Mouse (Mus musculus): Measurements from ENCODE around the gene Slc22a29. TPM values are rescaled to one million over a fixed set of nuclear protein-coding genes. Genes with fewer than 3 reads are reported as not detected.
"Not testable (repeated sequence)": the region's sequence is repeated elsewhere in the genome, so short reads cannot be mapped to it uniquely, and the experiment has no call there.

Gene Slc22a29
- total RNA-seq (2017) = not detected in 2 replicates

DNA sequence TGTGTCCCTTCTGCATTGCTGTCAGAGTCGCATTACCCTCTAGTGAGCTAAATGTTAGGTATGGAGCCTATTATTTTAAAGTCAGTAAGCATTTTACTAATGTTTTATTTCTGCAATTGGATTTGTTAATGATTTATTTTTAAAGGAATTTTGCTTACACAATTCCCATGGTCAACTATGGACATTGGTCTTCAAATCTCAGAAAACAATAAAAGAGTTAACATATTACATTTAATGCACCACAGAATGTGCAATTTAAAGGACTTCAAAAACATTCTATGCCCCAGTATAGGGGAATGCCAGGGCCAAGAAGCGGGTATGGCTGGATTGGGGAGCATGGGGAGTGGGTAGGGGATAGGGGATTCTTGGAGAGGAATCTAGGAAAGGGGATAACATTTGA lies at the start of gene Slc22a29:
Gene Slc22a29 (minus strand): TSS at position 101 of the 400 bp plus-strand sequence.
- no peak for ATAC-seq (replicated peaks in 1 of 2; ENCODE audit: insufficient read depth in 1 of 2, low FRiP score in 2 of 2, low TSS enrichment in 1 of 2, low read depth in 1 of 2, poor library complexity in 2 of 2, severe bottlenecking in 2 of 2)

DNA sequence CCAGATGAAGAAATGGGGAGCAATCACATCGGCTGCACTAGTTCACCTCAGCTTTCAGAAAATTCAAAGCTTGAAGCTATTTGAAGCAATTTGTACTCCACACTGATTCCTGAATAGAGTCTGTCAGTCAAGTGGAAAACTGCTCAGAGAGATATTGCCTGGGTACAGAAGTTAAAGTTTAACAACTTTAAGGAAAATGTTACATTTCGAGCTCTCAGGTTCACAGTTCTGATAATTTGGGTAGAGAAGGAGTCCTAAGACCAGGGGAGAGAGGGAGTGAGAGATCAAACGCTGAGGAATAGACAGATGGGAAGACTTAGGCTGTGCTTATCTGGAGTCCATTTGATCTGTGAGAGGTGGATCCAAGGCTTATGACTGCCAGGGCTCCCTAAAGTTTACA lies 46.6 kb upstream of the Slc22a29 start:
- no peak for ATAC-seq (replicated peaks in 1 of 2; ENCODE audit: insufficient read depth in 1 of 2, low FRiP score in 2 of 2, low TSS enrichment in 1 of 2, low read depth in 1 of 2, poor library complexity in 2 of 2, severe bottlenecking in 2 of 2)

DNA sequence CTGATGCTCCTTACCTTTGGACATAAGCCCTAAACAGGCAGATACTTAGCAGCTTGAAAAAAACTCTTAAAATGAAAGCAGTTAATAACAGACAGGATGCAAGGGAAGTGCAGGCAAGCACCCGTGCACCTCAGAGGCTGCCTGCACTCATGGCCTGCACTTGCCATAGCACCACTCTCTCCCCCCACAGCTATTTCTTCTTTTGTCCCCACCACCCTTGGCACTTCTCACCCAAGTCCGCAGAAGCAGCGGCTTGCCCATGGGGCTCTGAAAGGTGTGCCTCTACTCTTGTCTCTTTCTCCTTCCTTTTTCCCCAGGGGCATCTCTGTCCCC lies 34.0 kb upstream of the Slc22a29 start:
- ATAC-seq (replicated peaks in 1 of 2; ENCODE audit: insufficient read depth in 1 of 2, low FRiP score in 2 of 2, low TSS enrichment in 1 of 2, low read depth in 1 of 2, poor library complexity in 2 of 2, severe bottlenecking in 2 of 2) = peak; percentile 34 to 50; a peak in 3 of 4 replicates

DNA sequence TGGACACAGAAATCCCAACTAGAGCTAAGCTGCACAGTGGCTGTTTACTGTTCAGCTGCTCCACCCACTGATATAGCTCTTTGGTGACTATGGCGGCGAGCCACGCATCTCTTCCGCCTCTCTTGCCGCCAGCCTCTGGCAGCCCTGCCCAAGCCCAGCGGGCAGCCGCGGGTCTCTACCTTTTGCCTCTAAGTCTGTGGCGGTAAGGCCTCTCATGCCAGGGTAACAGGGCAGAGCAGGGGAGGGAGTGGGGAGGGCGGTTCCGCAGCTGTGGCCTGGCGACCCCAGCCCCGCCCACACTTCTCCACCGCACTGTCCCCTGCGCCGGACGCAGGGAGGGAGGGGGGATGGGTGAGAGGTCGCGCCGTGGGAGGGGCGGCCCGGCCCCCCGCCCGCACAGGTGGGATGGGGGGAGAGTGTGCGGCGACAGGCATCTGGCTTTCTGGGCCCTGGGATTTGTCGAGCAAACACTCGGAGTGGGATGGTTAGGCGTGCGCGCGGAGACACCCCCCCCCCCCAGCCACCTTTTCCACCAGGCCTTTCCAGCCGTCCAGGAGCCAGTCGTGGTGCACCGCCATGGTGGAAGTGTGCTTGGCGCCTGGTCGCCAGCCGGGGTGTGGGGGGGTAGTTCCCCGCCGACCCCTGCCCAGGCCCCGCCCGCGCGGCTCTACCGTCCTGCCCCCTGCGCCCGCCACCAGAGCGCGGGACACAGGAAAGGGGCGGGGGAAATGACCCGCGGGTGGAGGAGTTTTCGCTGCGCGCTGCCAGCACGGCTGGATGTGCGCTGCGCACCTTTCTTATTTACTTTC lies 33.4 kb upstream of the Slc22a29 start:
- ATAC-seq (replicated peaks in 1 of 2; ENCODE audit: insufficient read depth in 1 of 2, low FRiP score in 2 of 2, low TSS enrichment in 1 of 2, low read depth in 1 of 2, poor library complexity in 2 of 2, severe bottlenecking in 2 of 2) = peak; percentile 92 to 97

DNA sequence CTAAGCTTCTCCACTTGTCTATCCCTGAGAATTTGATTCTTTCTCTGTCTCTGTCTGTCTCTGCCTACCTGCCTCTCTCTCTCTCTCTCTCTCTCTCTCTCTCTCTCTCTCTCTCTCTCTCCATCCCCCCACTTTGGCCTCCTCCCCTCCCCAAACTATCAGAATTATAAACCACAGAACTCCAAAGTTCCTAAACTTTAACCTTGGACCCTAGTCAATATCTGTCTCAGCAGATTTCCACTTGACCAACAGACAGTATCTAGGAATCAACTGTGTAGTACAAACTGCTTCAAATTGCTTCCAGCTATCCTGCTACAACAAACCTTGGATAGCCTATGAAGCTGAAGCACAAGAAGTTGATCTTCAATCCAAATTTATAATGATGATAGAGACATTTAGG lies 10.2 kb upstream of the Slc22a29 start:
- ATAC-seq (replicated peaks in 1 of 2; ENCODE audit: insufficient read depth in 1 of 2, low FRiP score in 2 of 2, low TSS enrichment in 1 of 2, low read depth in 1 of 2, poor library complexity in 2 of 2, severe bottlenecking in 2 of 2) = no peak

DNA sequence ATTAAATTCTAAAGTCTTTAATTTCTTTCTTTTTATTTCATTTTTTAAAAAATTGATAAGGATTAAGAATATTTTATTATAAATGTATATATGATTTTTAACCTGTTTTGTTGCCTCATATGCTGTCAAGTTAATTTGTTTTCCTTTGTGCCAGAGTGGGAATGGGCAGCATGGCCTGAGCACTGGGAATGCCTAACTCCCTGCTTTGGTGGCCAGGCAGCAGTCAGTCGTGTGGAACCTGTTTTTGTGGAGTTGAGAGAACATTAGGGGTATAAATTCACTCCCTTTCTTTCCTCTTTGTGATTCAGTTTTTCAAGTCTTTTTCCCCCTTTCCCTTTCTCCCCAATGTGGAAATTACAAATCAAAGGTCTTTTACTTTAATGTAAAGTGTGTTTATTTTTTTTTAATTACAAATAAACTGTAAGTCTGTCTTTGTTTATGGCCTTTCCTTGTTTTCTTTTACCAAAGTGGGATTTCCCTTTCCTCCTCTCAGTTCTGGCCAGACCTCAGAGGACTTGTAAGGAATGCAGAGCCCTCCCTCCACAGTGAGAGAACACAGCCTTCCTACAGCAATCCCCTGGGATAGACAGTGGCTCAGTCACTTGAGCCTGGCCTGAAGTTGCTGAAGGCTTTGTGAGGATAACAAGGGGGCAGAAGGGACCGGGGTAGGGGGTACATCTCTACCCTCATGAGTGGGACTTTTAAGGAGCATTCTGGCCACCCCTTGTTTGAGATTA lies 69.7 kb downstream of the Slc22a29 start:
- no peak for ATAC-seq (replicated peaks in 1 of 2; ENCODE audit: insufficient read depth in 1 of 2, low FRiP score in 2 of 2, low TSS enrichment in 1 of 2, low read depth in 1 of 2, poor library complexity in 2 of 2, severe bottlenecking in 2 of 2)

DNA sequence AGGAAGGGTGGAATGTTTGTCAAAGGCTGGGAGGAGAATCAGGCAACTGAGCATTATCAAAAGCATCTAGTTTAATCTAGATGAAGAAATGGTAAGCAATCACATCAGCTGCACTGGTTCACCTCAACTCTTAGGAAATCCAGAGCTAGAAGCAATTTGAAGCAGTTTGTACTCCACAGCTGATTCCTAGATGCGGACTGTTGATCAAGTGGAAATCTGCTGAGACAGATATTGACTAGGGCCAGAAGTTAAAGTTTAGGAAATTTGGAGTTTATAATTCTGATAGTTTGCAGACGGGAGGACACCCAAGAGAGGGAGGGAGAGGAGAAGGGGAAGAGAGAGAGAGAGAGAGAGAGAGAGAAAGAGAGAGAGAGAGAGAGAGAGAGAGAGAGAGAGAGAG lies 76.0 kb downstream of the Slc22a29 start:
- ATAC-seq (replicated peaks in 1 of 2; ENCODE audit: insufficient read depth in 1 of 2, low FRiP score in 2 of 2, low TSS enrichment in 1 of 2, low read depth in 1 of 2, poor library complexity in 2 of 2, severe bottlenecking in 2 of 2) = not testable (repeated sequence)

DNA sequence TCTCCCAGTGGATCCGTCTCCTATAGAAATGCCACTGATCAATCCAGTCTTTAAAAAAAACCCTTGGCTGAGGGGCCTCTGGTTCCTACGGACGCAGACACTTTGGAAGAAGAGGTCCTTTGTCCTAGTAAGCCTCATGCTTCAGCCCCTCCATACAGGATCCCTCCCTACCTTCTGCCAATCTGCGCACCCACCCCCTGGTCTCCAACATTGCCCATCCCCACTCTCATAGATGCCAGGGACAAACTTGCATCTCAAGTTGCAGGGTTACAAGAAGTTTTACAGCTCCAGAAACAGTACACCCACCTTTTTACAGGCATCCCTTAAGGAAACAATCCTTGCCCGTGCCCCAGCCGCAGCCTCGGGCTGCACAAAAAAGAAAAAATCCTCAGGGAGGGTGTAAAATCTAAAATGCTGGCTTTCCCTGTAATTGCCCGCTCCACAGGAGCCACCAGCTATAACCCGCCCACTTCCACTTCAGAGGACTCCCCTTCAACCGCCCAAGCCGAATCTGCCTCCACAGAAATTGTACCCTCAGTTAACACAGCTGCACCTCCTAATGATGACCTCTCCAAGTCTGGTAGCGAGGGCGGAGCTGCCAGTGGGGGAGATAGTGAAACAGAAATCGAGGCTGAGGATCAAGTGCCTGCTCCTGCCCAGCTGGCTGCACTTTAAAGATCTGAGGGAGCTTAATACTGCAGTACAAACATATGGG lies 84.4 kb downstream of the Slc22a29 start:
- peak in 1 of 2 experiments; percentile 46; a peak in 2 of 4 replicates for ATAC-seq (replicated peaks in 1 of 2; ENCODE audit: insufficient read depth in 1 of 2, low FRiP score in 2 of 2, low TSS enrichment in 1 of 2, low read depth in 1 of 2, poor library complexity in 2 of 2, severe bottlenecking in 2 of 2)

DNA sequence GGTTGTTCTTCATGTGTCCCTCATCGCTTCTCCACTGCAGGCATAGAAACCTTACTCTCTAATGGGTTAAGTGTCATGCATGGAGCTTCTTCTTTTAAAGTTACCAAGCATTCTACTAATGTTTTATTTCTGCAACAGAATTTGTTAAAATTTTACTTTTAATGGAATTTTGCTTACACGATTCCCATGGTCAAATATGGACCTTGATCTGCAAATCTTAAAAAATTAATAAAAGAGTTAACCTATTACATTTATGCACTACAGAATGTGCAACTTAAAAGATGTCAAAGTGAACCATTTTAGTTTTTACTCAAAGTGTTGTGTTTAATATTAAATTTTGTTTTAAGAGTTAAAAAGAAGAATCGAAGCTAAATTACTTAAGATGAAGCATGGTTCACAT lies 86.8 kb downstream of the Slc22a29 start, which contains the start of gene Slc22a28:
Gene Slc22a28 (minus strand): TSS at position 102 of the 400 bp plus-strand sequence.
- not testable (repeated sequence) for ATAC-seq (replicated peaks in 1 of 2; ENCODE audit: insufficient read depth in 1 of 2, low FRiP score in 2 of 2, low TSS enrichment in 1 of 2, low read depth in 1 of 2, poor library complexity in 2 of 2, severe bottlenecking in 2 of 2)

Other genes starting within 250 kb of the Slc22a29 start
- not detected in 2 replicates for gene Slc22a28, start 86.9 kb downstream of the Slc22a29 start, total RNA-seq (2017)
- gene Slc22a30, start 186.2 kb upstream of the Slc22a29 start, total RNA-seq (2017) = not detected in 2 replicates

Data from hematopoietic stem cell, adult 5-6 weeks (primary cell).